Mouse (Mus musculus) kidney, postnatal 36 days (tissue): ENCODE measurements around the gene Gm10128.
"Not testable (repeated sequence)": the region's sequence is repeated elsewhere in the genome, so short reads cannot be mapped to it uniquely, and the experiment has no call there.

Experiments used
- DNase-seq, 2 experiments: peaks; one replicate each; pipeline ENCODE4 v3.0.0; 2021 to 2022; ENCODE audit warnings: mixed read lengths in 2 of 2

The Gm10128 gene

GRCm38 (mm10) chr14:7643872-7644271 lies at the start of gene Gm10128:
Gene Gm10128, minus strand, starts transcription at chr14:7643972.
- not testable (repeated sequence) for DNase-seq

- peak in 1 of 2 experiments; percentile 29 for DNase-seq
Observed at GRCm38 (mm10) chr14:7681170-7681569, 37.4 kb upstream of the Gm10128 start.

- DNase-seq = not testable (repeated sequence)
Observed at GRCm38 (mm10) chr14:7662491-7662890, 18.7 kb upstream of the Gm10128 start.

GRCm38 (mm10) chr14:7658101-7659074 lies 14.6 kb upstream of the Gm10128 start:
- not testable (repeated sequence) for DNase-seq

GRCm38 (mm10) chr14:7657456-7657855 lies 13.7 kb upstream of the Gm10128 start:
- not testable (repeated sequence) for DNase-seq

- not testable (repeated sequence) for DNase-seq
Observed at GRCm38 (mm10) chr14:7595492-7595891, 48.3 kb downstream of the Gm10128 start, which contains the start of gene Gm10338. Gene Gm10338, minus strand, starts transcription at chr14:7595592.
